Mouse (Mus musculus) neutrophil, adult 59 days (primary cell): ENCODE measurements around the gene Elfn1. TPM values are rescaled to one million over a fixed set of nuclear protein-coding genes. Genes with fewer than 3 reads are reported as not detected.

Experiments used
- total RNA-seq, 2 experiments: library from RNA; stranded (reverse); gene quantifications; 1 replicate in 1 of 2; 2 replicates in 1 of 2; pipeline ENCODE4 v1.2.4; 2023

Gene Elfn1
- total RNA-seq, result not detected

GRCm38 (mm10) chr5:139907714-139908242 lies at the start of gene Elfn1:
Elfn1 (plus strand) TSS chr5:139907943.

Other genes starting within 250 kb of the Elfn1 start
- gene Micall2, start 171.6 kb upstream of the Elfn1 start, total RNA-seq, result 1 to 10 TPM; 8.1 to 9.1 TPM
- gene Ints1, start 132.3 kb upstream of the Elfn1 start, total RNA-seq, result 10 to 100 TPM; 44.9 to 47.3 TPM
- gene Mafk, start 116.4 kb upstream of the Elfn1 start, total RNA-seq, result 100 to 1,000 TPM; 115 to 118 TPM
- not detected for gene Tmem184a, start 88.0 kb upstream of the Elfn1 start, total RNA-seq
- not detected for gene Gm26938, start 81.5 kb upstream of the Elfn1 start, total RNA-seq
- 10 to 100 TPM in 1 of 2 experiments, 1 to 10 TPM in 1; 9.7 to 13.2 TPM for gene Psmg3, start 81.1 kb upstream of the Elfn1 start, total RNA-seq